Mouse (Mus musculus): ENCODE measurements around the gene Patl2.
"Not testable (repeated sequence)": the region's sequence is repeated elsewhere in the genome, so short reads cannot be mapped to it uniquely, and the experiment has no call there.

Gene Patl2

DNA sequence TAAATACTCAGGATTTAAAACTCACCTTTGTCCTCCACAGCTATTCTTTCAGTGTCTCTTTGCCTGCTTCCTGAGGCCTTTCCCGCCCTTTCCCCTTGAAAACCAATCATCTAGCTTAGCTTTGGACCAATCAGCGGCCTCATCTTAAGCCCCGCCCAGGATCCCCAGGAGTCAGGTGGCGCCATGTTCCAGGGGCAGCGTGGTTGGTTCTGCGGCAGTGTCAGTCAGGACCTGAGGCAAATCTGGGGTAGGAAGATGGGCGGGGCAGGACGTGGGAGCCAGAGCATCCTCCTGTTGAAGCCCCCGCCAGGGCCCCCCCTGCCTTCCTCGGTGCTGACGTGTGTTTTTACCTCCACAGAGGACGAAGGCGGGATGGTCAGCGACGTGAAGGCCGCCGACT lies at the start of gene Patl2, which contains the start of gene Terb2:
TSS of gene Patl2 (minus strand) at position 84 of the 400 bp plus-strand sequence.
TSS of gene Terb2 (plus strand) at position 167 of the 400 bp plus-strand sequence.
- DNase-seq (ENCODE audit: extremely low read depth, low read depth, low spot score), result no peak

DNA sequence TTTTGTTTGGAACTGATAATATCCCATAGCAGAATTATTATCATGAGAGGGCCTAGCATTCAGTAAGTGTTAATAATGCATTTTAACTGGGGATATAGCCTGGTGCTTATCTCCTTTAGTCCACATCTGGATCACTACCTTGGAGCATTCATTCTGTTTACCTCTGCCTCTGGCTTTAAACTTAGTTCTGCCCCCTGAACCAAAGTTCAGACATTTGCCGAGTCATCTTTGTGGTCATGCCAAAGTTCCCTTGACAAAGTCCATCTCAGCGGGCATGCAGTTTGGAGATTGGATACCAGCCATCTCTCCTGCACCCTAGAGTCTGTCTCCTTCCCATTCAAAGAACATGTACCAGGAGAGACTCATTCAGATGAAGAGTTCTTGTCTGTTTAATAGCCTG lies 49.4 kb upstream of the Patl2 start:
- no peak for DNase-seq (ENCODE audit: extremely low read depth, low read depth, low spot score)

DNA sequence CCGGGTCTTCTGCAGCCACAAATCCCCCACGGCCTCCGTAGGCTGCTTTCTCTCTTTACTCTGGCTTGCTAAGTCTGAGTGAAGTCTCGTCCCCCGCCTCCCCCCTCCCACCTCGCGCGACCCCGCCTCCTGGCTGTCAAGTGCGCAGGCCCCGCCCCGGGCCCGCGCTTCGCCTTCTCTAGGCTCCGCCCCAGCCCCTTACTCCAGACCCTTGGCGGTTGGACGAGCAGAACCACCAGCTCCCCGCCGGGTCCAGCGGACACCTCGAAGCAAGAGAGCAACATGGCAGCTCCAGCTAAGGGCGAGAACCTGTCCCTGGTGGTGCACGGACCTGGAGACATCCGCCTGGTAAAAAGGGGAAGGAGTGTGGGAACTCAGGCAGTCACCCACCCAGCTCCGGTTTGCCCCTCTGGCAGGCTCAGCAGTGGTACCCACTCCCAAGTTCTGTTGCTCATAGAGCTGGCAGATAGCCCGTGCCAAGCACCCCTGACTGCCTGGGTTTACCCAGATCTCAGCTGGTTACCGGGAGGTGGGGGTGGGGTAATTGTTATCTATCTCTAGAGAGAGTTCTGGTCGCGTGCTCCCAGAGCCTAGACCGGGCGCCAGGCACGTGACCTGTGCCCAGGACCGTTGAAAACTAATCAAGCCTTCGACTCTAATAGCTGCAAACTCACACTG lies 48.8 kb upstream of the Patl2 start, which contains the start of gene Sord:
TSS of gene Sord (plus strand) at position 139 of the 678 bp plus-strand sequence.
- no peak for DNase-seq (ENCODE audit: extremely low read depth, low read depth, low spot score)

DNA sequence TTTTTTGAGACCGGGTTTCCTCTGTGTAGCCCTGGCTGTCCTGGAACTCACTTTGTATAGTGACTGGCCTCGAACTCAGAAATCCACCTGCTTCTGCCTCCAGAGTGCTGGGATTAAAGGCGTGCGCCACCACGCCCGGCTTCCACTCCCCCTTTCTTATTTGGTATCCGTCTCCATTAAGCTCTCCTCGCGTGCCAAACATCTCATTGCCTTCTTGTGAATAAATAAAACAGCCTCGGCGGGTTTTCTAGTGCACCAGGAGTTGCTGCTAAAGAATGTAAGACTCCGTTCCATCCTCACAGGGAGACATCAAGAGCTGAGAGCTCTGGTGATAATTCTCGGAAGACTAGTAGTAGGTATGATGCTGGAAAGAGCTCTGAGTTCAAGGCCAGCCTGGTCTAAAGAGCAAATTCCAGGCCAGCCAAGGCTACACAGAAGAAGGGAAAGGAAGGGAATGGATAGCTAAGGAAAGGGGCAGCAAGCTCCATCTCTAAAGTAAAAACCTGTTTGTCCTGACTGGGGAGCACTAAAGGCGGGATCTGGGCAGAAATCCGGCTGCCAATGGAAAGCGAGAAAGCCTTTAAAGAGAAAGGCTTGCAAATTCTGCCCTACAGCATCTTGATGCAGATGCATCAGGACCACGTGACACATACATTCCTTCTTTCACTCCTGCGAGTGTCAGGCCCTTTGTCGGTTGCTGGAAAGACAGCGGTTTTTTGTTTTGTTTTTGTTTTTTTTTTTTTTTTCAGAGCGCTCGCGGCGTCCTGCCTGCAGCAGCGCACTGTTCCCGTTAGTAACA lies 48.0 kb upstream of the Patl2 start:
- no peak for DNase-seq (ENCODE audit: extremely low read depth, low read depth, low spot score)

DNA sequence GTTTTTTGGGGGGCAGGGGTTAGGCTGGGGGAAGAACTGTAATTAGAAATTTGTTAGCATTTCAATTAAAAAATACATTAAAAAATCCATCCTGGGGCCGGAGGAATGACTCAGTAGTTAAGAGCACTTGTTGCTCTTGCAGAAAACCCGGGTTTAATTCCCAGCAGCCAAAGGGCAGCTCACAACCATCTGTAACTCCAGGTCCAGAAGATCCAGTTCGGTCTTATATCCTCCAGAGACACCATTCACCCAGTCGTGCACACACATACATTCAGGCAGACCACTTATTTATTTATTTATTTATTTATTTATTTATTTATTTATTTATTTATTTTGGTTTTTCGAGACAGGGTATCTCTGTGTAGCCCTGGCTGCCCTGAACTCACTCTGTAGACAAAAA lies 47.4 kb upstream of the Patl2 start:
- DNase-seq (ENCODE audit: extremely low read depth, low read depth, low spot score), result no peak

DNA sequence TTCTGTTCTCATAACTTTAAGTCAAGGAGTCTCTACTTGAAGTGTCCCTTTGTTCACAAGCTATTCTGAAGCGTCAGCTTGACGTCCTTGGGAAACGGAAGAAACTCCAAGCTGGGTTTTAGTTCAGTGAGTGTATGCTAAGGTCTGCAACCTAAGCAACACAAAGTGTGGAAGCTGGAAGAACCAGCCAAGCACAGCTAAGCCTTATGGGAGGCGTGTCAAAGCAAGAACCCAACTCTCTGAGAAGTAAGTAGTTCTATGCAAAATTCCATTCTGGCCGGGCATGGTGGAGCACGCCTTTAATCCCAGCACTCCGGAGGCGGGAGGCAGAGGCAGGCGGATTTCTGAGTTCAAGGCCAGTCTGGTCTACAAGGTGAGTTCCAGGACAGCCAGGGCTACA lies 45.6 kb upstream of the Patl2 start:
- no peak for DNase-seq (ENCODE audit: extremely low read depth, low read depth, low spot score)

DNA sequence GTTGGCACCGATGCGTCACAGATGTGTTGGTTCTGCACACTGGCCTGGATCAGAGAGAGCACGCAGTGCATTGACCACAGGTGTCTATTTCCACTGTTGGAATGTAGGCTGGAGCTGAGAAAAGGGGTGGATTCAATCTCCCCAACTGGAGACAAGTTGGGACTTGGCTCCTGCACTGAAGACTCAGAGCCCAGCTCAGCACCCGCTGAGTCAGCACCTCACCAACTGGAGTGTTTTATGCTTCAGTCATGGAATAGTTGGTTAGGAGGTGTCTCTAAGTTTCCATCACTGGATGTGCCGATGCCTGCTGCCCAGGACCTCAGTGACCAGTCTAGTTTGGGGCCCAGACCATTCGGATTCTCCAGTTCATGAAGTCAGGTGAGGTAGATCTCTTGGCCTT lies 44.4 kb upstream of the Patl2 start:
- DNase-seq (ENCODE audit: extremely low read depth, low read depth, low spot score), result no peak

DNA sequence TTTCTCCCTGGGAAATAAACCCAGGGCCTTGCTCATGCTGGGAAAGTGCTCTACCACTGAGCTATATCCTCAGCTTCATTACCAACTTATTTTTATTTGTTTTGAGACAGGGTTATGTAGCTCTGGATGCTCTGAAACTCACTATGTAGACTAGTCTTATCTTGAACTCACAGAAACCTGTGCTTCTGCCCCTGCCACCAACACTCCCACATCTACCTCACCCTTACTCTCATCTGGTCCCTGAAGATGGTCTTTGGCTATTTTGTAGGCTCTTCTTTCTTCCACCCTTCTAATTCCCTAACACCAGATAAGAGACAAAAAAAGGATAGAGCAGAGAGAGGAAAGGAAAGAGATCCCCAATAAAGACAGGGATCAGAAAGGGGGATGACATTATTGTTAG lies 37.7 kb upstream of the Patl2 start:
- no peak for DNase-seq (ENCODE audit: extremely low read depth, low read depth, low spot score)

DNA sequence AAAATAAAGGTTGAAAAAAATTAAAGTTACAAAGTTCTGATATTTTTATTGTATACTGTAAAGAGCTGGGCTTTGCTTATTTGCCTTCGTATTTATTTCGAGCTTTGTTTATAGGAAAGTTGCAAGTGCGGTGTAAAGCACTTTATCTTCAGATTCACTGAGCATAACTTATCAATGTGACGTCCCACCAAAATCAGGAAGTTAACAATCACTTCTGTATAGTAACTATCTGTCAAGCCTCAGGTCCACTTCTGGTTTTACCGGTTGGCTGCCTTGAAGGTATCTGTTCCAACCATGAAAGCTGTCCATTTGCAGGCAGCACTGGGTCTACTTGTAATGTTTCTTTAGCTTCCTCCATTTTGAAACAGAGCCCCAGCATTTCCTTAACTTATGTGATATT lies 36.3 kb upstream of the Patl2 start:
- DNase-seq (ENCODE audit: extremely low read depth, low read depth, low spot score), result no peak

DNA sequence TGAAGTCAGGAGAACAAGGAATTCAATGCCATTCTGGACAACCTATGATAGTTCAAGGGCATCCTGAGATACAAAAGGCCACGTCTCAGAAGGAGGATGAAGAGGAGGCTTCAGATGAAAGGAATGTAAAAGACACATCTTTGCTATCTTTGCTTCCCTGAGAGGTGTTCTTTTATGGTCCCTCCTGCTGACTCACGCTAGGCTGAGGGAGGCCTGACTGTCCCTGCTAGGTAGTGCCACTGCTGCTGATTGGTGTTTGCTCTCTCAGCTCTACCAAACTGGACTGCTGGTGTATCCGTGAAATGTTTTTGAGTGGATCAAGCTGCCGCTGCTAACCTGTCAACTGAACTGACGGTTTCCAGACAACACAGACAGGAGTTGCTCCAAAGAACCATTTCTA lies 35.8 kb upstream of the Patl2 start:
- DNase-seq (ENCODE audit: extremely low read depth, low read depth, low spot score), result no peak

DNA sequence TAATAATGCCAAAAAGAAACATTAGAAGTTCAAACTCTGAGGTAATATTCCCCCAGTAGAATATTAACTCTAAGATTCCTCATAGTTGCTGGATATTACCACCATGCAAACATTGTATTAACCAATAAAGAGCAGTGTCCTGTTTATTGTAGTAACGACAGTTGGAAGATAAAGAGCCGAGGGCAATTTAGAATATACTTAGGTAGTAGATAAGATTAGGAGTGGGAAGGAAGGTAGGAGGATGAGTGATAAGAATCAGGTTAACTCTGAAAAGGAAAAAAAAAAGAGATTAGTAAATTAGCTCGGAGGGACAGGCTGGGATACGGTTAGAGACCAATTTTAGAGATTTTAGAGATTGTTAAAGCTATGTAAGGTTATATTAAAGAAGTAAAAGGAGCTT lies 35.4 kb upstream of the Patl2 start:
- DNase-seq (ENCODE audit: extremely low read depth, low read depth, low spot score), result no peak

DNA sequence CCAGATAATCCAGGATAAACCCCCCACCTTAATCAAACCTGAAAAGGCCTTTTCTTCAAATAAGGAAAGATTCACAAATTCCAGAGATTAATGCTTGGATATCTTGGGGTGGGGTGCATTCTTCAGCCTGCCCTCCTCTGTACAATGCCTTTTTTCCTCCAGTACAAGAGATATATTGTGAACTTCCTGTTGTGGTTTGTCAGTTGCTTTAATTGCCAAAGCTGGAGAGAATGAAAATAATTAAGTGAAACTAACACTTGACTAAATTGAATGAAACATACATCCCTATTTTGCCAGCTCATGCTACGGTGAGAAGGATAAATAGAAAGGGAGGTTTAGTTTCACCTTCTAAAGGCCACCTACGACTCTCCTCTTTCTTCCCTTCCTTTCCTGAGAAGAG lies 32.2 kb upstream of the Patl2 start:
- DNase-seq (ENCODE audit: extremely low read depth, low read depth, low spot score), result no peak

DNA sequence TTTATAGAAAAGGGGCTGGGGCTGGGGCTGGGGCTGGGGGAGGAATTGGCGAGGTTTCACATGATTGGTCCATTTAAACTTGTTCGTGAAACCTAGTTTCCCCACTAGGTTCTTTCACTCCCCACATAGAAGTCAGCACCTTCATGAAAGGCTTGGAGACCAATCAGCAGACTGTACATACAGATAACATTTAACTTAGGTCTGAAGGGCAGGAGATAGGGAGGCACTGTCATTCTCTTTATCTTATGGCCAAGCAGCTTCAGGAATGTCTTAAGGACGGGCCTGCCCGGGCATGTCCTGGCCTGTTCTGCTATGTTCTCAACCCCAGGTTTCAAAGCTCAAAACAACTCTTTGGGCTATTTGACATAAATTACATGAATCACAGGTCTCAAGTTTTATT lies 31.1 kb upstream of the Patl2 start:
- not testable (repeated sequence) for DNase-seq (ENCODE audit: extremely low read depth, low read depth, low spot score)

DNA sequence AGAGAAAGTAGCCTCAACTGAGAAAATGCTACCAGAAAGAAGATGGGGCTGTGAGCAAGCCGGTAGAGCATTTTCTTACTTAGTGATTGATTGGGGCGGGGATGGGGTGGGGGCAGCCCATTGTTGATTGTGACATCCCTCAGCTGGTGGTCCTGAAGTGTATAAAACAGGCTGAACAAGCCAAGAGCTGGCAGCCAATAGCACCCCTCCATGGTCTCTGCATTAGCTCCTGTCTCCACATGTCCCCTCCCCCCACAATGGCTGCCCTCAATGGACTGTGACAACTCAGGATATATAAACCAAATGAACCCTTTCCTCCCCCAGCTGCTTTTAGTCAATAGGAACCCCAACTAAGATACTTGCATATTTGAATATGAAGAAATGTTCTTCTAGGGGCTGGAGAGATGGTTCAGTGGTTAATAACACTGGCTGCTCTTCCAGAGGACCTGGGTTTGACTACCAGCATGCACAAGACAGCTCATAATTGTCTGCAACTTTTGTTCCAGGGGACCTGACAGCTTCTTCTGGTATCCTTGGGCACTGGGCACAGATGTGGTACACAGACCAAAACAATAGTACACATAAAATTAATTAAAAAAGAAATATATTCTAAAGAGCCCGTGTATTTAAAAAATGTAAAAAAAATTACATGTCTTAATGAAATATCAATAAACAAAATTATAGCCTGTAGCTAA lies 24.7 kb upstream of the Patl2 start:
- DNase-seq (ENCODE audit: extremely low read depth, low read depth, low spot score), result no peak

DNA sequence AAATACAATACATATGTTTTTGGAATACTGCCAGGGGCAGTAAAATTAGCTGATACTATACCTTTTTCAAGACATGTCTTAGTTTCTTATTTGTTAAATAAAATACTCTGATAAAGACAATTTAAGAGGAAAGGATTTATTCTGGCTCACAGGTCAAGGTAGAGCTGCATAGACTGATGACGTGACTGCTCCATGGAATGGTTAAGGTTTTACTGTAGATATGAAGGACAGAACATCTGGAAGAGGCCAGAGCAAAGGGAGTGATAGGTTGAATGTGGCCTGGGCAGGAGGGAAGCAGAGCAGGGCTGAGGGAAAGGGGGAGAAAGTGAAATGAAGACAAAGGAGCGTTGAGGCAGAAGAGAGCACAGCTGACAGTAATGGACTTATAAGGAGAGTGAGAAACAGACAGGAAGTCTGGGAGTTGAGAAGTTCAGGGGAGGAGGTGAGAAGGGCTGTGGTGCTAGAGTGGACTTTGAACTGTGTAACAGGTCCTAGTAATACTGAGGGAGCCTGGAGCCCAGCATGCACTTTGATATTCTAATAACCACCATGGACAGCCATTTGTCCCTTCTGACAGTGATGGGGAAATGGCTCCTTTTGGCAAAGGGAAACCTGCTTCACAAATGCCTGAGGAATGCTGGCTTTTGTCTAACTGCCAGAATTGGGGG lies 20.6 kb upstream of the Patl2 start:
- DNase-seq (ENCODE audit: extremely low read depth, low read depth, low spot score), result no peak

DNA sequence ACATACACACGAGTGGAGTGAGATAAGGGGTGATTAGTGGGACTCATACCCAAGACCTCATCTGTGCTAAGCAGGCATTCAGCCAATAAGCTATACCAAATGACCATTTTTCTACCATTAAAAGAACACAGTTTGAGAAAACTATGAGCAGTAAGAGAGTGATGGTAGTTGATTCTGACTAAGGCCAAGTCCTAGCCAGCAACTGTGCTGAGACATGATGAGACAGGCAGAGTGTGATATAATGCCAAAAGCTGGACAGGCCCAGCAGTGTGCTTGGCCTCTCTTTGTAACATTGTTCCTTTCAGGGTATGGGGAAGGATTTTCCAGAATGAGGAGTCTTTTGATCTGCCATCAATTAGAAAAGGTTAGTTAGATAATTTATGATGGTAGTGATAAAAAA lies 15.5 kb upstream of the Patl2 start:
- peak; percentile 16 for DNase-seq (ENCODE audit: extremely low read depth, low read depth, low spot score)

DNA sequence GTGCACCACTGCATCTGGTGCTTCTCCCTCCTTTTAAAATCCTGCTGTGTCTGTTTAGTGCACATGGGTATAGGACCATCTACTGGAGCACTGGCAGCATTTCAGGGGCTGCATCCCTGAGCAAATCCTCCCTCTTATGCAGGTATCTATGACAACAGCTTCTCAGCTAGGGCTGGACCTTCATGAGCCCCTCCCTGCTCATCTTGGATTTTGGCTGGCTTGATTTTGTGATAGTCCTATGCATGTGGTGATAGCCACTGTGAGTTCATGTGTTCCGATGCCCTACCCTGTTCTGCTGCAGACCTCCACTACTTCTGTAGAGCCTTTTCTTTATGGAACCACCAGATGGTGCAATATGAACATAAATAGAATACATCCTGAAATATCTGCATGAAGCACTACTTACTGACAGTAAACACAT lies 8.5 kb upstream of the Patl2 start:
- no peak for DNase-seq (ENCODE audit: extremely low read depth, low read depth, low spot score)

DNA sequence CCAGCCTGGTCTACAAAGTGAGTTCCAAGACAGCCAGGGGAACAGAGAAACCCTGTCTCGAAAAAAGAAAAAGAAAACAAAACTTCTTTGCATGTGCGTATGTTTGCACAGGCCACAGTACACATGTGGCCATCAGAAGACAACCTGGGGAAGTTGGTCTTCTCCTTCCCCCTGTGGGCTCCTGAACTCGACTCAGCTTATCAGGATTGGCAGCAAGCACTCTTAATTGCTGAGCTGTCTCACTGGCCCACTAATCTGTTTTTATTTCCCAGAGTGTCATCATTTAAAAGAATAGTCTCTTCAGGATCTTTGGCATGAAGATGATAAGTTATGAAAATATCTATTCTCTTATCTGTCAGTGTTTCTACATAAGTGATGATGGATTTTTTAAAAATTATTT lies 5.9 kb upstream of the Patl2 start:
- no peak for DNase-seq (ENCODE audit: extremely low read depth, low read depth, low spot score)

DNA sequence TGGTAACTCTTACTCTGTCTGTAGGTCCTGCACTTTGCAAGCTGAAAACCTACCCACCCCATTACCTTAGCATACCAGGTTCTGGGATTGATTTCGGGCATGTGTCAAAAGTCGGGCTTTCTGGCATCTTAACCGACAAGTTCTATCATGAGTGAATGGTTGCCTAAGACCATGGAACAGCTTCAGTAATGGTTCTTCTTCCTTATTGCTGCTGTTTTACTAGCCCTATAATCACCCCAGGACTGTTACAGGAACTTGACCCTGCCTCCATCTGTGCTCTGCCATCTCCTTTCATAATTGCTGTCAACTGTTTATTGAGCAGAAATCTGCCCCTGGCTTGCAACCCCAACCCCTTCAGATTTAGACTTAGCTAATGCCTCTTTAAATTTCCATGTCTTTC lies 762 bp upstream of the Patl2 start:
- DNase-seq (ENCODE audit: extremely low read depth, low read depth, low spot score), result peak; percentile 65

DNA sequence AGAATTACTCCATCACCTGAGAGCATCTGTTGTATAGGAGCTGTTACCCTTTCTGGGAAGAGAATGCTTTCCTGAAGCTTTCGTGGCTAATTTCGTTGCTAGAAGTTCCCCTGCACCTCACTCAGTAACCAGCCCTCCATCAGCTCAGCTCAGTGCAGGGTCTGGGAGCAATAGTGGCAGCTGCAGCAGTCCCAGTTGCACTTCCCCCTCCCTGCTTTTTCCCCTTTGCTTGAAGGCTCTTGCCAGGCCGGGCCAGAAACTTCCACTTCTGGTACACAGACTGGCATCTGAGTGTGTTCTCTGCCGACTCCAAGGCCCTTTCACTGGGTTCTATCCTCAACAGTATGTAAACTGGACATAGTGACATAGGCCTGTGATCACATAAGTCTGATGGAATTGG lies 903 bp downstream of the Patl2 start:
- DNase-seq (ENCODE audit: extremely low read depth, low read depth, low spot score), result no peak

DNA sequence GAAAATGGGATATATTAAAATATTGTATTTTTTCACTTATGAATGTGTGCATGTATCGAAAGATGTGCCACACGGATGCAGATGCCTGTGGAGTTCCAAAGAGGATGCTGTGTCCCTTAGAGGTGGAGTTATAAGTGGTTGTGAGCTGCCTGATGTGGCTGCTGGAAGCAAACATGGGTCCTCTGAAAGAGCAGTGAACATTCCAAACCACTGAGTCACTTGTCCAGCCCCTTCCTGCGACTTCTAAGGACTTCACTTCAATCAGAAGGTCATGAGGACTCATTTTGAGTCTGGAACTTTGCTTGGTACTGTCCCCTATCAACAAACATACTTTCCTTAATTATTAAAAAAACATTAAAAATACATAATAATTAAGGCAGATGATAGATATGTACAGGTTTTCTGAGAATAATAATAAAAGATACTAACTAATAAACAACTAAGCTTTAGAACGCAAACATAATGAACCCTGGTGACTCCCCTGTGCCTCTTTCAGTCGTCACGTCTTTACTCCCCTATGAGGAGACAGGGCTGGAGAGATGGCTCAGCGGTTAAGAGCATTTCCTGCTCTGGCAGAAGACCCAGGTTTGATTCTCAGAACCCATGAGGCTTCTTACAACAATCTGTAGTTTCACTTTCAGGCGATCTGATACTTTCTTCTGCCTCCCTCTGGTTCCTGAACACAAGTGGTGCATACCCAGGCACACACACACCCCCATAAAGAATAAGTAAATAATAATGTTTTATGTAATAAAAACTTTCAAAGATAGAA lies 5.8 kb downstream of the Patl2 start:
- DNase-seq (ENCODE audit: extremely low read depth, low read depth, low spot score), result no peak

Measured in fat pad, adult 2 months (tissue).